Mouse (Mus musculus): ENCODE data around the gene Pou6f2.

Gene Pou6f2

GRCm38 (mm10) chr13:18397586-18397985 lies at the start of gene Pou6f2:
Gene Pou6f2 (minus strand): TSS chr13:18397686.
- DNase-seq, result no peak

- DNase-seq, result no peak
These were observed 42.4 kb upstream of the Pou6f2 start for GRCm38 (mm10) chr13:18439858-18440257.

DNA sequence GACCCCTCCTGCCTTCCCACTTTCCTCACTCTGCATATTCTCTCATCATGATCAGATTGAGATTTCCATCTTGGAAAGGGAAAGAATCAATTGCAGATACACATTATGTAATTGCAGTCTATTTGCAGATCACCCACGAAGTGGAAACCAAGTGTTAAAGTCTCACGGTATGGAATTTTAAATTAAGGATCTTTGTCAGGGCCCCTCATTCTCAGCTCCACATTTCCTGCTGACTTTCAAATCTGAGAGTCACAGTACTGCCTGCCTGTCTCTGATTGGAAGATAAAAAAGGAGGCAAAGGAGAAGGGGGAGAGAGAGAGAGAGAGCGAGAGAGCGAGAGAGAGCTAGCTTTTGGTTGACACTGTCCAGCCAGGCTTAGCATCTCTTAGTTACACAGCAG lies 9.8 kb downstream of the Pou6f2 start:
- DNase-seq, result no peak

DNA sequence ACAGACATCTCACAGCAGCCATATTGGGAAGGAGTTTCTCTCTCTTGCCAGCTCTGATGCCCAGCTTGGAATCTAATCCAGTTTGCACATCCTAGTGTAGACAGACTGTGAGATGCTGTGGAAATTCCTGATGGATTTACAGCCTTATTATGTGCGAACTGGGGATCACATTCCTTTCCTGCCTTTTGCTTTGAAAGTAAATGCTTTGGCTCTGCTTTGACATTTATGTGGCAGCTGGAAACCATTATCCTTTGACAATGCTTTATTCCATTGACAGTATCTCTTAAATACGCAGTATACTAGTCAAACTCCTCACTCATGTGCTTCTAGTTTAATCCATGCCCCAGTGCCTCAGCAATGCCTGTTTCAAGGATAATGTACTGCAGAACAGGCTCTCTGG lies 34.1 kb downstream of the Pou6f2 start:
- no peak for DNase-seq

GRCm38 (mm10) chr13:18344580-18345333 lies 52.7 kb downstream of the Pou6f2 start:
- DNase-seq, result no peak

GRCm38 (mm10) chr13:18338910-18339501 lies 58.5 kb downstream of the Pou6f2 start:
- no peak for DNase-seq

GRCm38 (mm10) chr13:18338022-18338421 lies 59.5 kb downstream of the Pou6f2 start:
- DNase-seq, result no peak

DNA sequence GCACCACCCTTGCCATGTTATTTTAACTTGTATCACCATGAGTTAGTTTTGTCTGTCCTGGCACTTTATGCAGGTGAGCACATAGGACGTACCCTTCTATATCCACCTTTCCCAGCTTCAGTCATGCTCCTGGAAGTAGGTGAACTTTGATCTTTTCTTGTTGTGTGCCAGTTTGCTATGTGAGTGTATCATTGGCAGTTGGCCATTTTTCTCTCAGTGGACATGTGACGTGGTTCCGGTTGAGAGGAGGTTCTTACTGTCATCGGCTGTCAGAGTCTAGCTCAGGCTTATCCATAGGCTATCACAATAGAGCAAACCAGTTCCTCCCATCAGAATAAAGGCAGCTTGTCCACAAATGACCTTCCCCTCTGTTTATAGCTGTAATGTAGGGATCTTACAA lies 63.5 kb downstream of the Pou6f2 start:
- no peak for DNase-seq

DNA sequence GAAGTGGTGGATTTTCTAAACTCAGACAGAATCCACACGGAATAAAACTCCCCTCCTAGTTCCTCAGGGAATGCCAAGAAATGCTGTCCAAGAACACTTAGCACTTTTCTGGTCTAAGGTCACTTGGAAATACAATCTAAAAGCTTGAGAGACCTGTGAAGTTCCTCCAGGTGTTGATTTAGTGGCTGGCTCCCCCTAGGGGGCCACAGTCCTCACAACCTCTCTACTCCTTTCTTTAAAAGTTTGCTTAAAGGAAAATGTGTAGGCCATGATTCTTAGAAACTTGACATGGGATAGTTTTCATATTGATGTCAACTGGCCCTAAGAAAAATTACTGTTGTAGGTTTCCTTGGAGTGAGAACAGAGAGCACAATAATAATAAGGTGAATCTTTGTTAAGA lies 64.9 kb downstream of the Pou6f2 start:
- DNase-seq, result peak; percentile 6 to 18

GRCm38 (mm10) chr13:18323980-18324678 lies 73.4 kb downstream of the Pou6f2 start:
- DNase-seq, result no peak

- peak in 1 of 2 experiments; percentile 2 for DNase-seq
These were observed 74.1 kb downstream of the Pou6f2 start for GRCm38 (mm10) chr13:18323407-18323806.

DNA sequence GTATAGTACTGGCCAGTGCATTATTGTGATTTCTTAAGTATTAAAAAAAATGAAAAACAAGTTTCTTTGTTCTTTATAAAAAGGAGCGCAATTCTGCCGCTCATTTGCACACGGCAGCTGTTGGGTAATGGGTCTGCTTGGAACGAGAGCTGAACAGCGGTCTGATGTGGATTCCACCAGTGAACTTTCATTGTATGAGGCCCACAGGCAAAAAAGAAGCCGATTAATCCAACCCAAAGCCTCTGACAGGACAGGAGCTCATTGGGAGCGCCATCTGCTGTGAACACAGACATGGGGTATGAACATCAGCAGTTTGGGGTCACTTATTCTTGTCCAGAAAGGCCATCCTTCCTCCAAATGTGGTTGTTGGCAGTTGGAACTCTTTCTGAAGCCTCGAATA lies 84.9 kb downstream of the Pou6f2 start:
- no peak for DNase-seq

DNA sequence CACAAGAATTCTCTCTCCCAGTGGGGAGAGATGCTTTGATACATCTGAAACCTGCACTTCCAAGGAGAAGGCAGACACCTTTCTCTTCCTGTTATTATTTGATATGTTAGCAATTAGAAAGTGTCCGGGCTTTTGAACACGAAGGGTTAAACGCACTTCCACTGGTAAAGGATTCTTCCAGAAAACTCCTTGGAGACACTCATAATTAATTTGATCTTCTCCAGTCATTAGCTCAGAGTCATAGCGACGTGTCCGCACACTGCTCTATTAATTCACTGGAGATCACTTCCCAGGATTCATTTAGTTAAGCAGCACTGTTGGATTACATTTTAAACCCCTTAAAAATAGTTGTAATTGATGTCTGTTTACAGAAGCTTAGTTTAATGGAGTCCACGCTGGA lies 88.5 kb downstream of the Pou6f2 start:
- DNase-seq, result no peak

DNA sequence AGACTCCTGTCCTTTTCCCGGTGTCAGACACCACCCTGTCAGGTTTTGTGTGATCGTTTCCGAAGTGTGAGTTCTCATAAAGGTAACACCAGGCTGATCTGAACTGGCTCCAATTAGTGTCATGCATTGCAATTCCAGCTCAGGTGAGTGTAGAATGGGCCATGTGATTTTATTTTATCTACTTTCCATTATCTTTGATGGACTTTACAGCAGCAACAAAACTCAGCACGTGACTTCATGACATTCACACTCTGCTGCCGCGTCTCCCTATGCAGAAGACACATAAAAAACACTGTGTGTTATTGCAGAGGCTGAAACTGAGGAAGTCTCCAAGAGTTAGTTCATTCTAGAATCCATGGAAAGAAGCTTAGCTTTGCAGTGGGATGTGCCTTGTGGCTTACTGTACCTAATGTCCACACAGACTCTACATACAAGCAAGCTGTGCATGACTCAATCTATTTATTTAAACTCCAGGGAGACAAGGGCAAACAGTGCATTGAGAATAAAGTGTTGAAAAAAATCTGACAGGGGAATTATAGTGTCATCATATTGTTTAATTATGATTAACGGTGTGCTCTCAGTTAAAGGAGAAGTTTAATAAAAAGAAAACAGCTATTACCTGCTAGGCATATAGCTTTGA lies 90.9 kb downstream of the Pou6f2 start:
- DNase-seq, result no peak

DNA sequence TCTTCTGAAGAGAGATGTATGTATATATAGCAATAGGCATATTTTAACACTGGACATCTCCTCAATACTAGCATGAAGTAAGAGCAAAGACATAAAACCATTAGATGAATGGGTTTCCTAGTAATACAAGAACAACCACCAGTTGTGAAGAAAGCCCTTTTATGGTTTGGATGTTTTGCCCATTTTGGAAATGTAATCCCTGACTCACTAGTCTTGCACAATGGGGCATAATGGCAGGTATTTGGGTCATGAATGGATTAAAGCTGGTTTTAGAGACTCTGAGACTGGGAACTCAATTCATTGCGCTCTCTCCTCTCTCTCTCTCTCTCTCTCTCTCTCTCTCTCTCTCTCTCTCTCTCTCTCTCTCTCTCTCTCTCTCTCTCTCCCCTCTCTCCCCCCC lies 97.5 kb downstream of the Pou6f2 start:
- DNase-seq, result no peak

GRCm38 (mm10) chr13:18293438-18293837 lies 104.0 kb downstream of the Pou6f2 start:
- no peak for DNase-seq

DNA sequence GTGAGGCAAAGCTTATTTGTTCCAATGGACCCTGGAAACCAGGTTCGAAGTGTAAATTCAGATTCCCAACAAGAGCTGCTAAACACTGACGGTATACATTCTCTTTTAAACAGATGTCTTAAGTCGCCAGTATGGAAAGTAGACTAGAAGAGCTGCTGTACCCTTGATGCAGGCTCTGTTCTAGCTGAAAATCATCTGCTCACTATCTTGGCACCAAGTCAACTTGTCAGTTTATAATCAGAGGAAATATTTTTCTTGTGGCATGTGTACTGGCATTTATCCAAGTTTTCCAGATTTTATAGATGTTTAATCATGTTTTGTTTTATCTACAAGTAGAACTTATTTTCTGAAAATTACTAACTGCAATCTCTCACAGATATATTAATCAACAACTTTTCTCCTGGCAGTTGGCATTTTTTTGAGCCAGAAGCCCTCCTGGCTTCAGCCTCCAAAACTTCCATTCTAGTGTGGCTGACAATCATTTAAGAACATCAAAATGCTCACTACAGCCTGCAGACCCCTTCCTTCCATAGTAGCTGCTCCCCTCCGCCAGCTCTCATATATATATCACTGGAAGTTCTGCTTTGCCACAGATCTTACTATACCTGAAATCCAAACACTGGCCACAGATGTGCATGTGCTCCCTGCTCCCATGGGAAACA lies 107.1 kb downstream of the Pou6f2 start:
- DNase-seq, result no peak

DNA sequence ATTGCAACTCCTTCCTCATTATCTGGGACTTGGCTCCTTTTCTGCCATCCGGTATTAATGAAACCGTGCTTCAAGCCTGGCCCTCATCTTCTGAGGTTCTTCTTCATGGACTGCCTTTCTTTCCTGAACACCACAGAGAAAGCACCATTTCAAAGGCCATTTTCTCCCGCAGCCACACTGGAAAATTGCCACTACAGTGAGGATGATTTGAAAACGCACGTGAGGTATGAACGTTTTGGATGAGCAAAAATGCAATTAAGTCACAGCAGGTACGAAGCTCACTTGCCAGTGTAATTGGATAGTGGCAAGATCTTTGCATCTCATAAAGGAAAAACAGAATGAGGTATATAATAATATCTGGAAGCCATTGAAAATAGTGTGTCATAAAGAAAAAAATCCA lies 110.0 kb downstream of the Pou6f2 start:
- DNase-seq, result no peak

DNA sequence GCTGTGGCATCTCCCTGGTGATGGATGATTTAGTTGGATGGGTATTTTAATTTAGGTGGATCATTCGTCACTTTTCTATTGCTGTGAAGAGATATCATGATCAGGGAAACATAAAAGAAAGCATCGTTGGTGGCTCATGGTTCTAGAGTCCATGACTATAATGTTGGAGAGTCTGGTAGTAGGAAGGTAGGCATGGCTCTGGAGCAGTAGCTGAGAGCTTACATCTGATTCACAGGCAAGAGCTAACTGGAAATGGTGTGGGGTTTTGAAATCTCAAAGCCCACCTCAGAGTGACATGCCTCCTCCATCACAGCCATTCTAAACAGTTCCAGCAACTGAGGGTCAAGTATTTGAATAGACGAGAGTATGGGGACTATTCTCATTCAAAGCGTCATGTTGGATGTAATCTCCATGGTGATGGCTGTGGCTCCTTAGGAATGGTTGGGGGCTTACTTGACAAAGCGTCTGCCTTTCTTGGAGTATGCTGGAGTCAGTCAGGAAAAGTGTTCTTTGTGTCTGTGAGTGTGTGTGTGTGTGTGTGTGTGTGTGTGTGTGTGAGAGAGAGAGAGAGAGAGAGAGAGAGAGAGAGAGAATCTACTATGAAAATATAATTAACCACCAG lies 115.0 kb downstream of the Pou6f2 start:
- no peak for DNase-seq

- no peak for DNase-seq
These were observed 116.4 kb downstream of the Pou6f2 start for GRCm38 (mm10) chr13:18281084-18281483.

GRCm38 (mm10) chr13:18253131-18253530 lies 144.4 kb downstream of the Pou6f2 start:
- DNase-seq, result no peak

GRCm38 (mm10) chr13:18218566-18219234 lies 178.8 kb downstream of the Pou6f2 start:
- DNase-seq, result peak; percentile 75 to 84

Data from kidney, postnatal 4 days (tissue).